Mouse (Mus musculus) CH12.LX (cell line): ENCODE data around the gene Tsks. TPM values are rescaled to one million over a fixed set of nuclear protein-coding genes. Genes with fewer than 3 reads are reported as not detected.

Experiments used
- DNase-seq: peaks from one replicate; pipeline ENCODE4 v3.0.0-alpha.2; 2013; ENCODE audit errors: extremely low read depth
- H3K27ac ChIP-seq: 2 replicates; pipeline ENCODE4 v1.5.1; 2012; ENCODE audit warnings: low read depth, mild to moderate bottlenecking, control low read depth, moderate library complexity; ENCODE audit not compliant: insufficient read depth
- H3K27me3 ChIP-seq: replicated peaks from 2 replicates; pipeline ENCODE3; 2012; ENCODE audit warnings: inconsistent platforms
- H3K36me3 ChIP-seq, 2 experiments: replicated peaks in 1 of 2; 2 replicates each; pipeline versions ENCODE3 to v1.6.1; 2012; ENCODE audit warnings: inconsistent platforms in 1 of 2, low read length in 1 of 2, mild to moderate bottlenecking in 1 of 2, mixed read lengths in 1 of 2, moderate library complexity in 1 of 2; ENCODE audit not compliant: control insufficient read depth in 1 of 2, insufficient read depth in 1 of 2
- H3K4me1 ChIP-seq, 2 experiments: 2 replicates each; pipeline ENCODE4 v1.6.1; 2012; ENCODE audit warnings: inconsistent platforms in 1 of 2, moderate library complexity in 1 of 2; ENCODE audit not compliant: insufficient read depth in 2 of 2, control insufficient read depth in 1 of 2
- H3K4me2 ChIP-seq: 2 replicates; pipeline ENCODE4 v1.6.1; 2012; ENCODE audit warnings: low read depth, mild to moderate bottlenecking, control low read depth; ENCODE audit not compliant: poor library complexity, insufficient read depth, severe bottlenecking
- H3K4me3 ChIP-seq, 3 experiments: fragments of 150-350 bp in 1 of 3; sonication (generic) in 1 of 3; replicated peaks in 1 of 3; 2 replicates each; pipeline versions ENCODE3 to v1.5.1; 2011 to 2012; ENCODE audit warnings: low read depth in 2 of 3, low read length in 2 of 3, mild to moderate bottlenecking in 2 of 3, moderate library complexity in 2 of 3, control low read depth in 1 of 3, improper control_type of control experiment in 1 of 3, inconsistent platforms in 1 of 3, mixed read lengths in 1 of 3; ENCODE audit not compliant: poor library complexity in 1 of 3
- H3K79me2 ChIP-seq: replicated peaks from 2 replicates; pipeline ENCODE4 v1.6.1; 2012; ENCODE audit warnings: mild to moderate bottlenecking, moderate library complexity; ENCODE audit not compliant: control insufficient read depth, poor library complexity, insufficient read depth, severe bottlenecking; ENCODE audit errors: extremely low read depth
- H3K9ac ChIP-seq: 2 replicates; pipeline ENCODE4 v1.6.1; 2012; ENCODE audit warnings: low read depth, mild to moderate bottlenecking, control low read depth, moderate library complexity; ENCODE audit not compliant: insufficient read depth
- H3K9me3 ChIP-seq: replicated peaks from 2 replicates; pipeline ENCODE3; 2012; ENCODE audit warnings: low read length, inconsistent platforms, mixed read lengths
- CTCF ChIP-seq, 2 experiments: IDR thresholded peaks in 1 of 2; conservative IDR thresholded peaks in 1 of 2; 2 replicates each; pipeline ENCODE4 v1.5.1; 2011 to 2012; ENCODE audit warnings: low read depth in 2 of 2, low read length in 2 of 2, improper control_type of control experiment in 1 of 2, inconsistent platforms in 1 of 2, mild to moderate bottlenecking in 1 of 2, moderate library complexity in 1 of 2
- E2F4 ChIP-seq: IDR thresholded peaks from 2 replicates; pipeline ENCODE4 v1.6.1; 2011; ENCODE audit warnings: low read depth, low read length, improper control_type of control experiment; ENCODE audit not compliant: insufficient replicate concordance
- JUN ChIP-seq: IDR thresholded peaks from 2 replicates; pipeline ENCODE4 v1.6.1; 2011; ENCODE audit warnings: low read depth, mild to moderate bottlenecking, low read length, improper control_type of control experiment, moderate library complexity; ENCODE audit not compliant: insufficient read depth
- MYC ChIP-seq: IDR thresholded peaks from 2 replicates; pipeline ENCODE4 v1.6.1; 2011; ENCODE audit warnings: low read depth, mild to moderate bottlenecking, improper control_type of control experiment, low read length
- NRF1 ChIP-seq: IDR thresholded peaks from 2 replicates; pipeline ENCODE4 v1.6.1; 2014; ENCODE audit warnings: low read depth, mild to moderate bottlenecking, inconsistent platforms, low read length, improper control_type of control experiment, moderate library complexity
- RAD21 ChIP-seq: IDR thresholded peaks from 2 replicates; pipeline ENCODE4 v1.6.1; 2011; ENCODE audit warnings: low read depth, mild to moderate bottlenecking, low read length, improper control_type of control experiment, moderate library complexity
- SMC3 ChIP-seq: IDR thresholded peaks from 2 replicates; pipeline ENCODE4 v1.6.1; 2011; ENCODE audit warnings: low read depth, low read length, improper control_type of control experiment
- UBTF ChIP-seq: IDR thresholded peaks from 2 replicates; pipeline ENCODE4 v1.6.1; 2012; ENCODE audit warnings: low read depth, mild to moderate bottlenecking, inconsistent platforms, low read length, improper control_type of control experiment, moderate library complexity
- USF1 ChIP-seq: IDR thresholded peaks from 2 replicates; pipeline ENCODE4 v1.6.1; 2014; ENCODE audit warnings: low read depth, mild to moderate bottlenecking, inconsistent platforms, low read length, improper control_type of control experiment
- ZKSCAN1 ChIP-seq: IDR thresholded peaks from 2 replicates; pipeline ENCODE4 v1.6.1; 2012; ENCODE audit warnings: low read depth, inconsistent platforms, low read length, improper control_type of control experiment, borderline replicate concordance
- dilution Hi-C: fragments of 300-500 bp; cut with MboI; formaldehyde crosslinking; loops from 2 replicates; pipeline ENCODE4 v1.14.3; 2020; ENCODE audit warnings: low sequenced_read_pairs; ENCODE audit not compliant: extremely low pct_unique_long_range_greater_than_20kb, extremely low pct_ligation_motif_present
- in situ Hi-C: fragments of 300-500 bp; cut with MboI; formaldehyde crosslinking; loops from 3 replicates; pipeline ENCODE4 v1.14.3; 2019; ENCODE audit warnings: low sequenced_read_pairs, low pct_ligation_motif_present, low pct_unique_long_range_greater_than_20kb, mixed read lengths
- polyA plus RNA-seq: library from polyadenylated mRNA; unstranded; fragments of >175 nt; gene quantifications from 2 replicates; pipeline ENCODE4 v1.2.1, GENCODE M21; 2012; ENCODE audit warnings: low read depth; ENCODE audit not compliant: insufficient read length
- total RNA-seq, 2 experiments: library from RNA; depleted of rRNA; stranded (reverse); fragments of 300-350 nt in 1 of 2; fragments of >200 nt in 1 of 2; gene quantifications; 2 replicates each; pipeline ENCODE4 v1.2.3; 2012 to 2014

Tsks gene
- total and polyA plus RNA-seq, 3 experiments: not detected

GRCm38 (mm10) chr7:44922530-44922929, 20.5 kb upstream of the Tsks start:
- dilution Hi-C loops (no loop called here), in situ Hi-C loops (no loop called here)
- TF ChIP-seq NRF1: no peak
- no peak for TF ChIP-seq E2F4
- TF ChIP-seq JUN: no peak
- DNase-seq: no peak
- H3K27me3 ChIP-seq: no peaks in the 10 kb centered on the region
- H3K27ac ChIP-seq: no peak overlapping the region
- peaks cover 2% of the 10 kb centered on the region for H3K9me3 ChIP-seq
- peaks cover 1% of the 10 kb centered on the region for H3K79me2 ChIP-seq
- H3K36me3 ChIP-seq: peaks cover 12 to 73% of the 10 kb centered on the region in 2 experiments
- H3K9ac ChIP-seq: no peak overlapping the region
- H3K4me2 ChIP-seq: no peak overlapping the region
- H3K4me1 ChIP-seq: peaks cover 8 to 10% of the 10 kb centered on the region in 2 experiments; a peak in 3 of 4 replicates
- H3K4me3 ChIP-seq: no peak overlapping the region

DNA sequence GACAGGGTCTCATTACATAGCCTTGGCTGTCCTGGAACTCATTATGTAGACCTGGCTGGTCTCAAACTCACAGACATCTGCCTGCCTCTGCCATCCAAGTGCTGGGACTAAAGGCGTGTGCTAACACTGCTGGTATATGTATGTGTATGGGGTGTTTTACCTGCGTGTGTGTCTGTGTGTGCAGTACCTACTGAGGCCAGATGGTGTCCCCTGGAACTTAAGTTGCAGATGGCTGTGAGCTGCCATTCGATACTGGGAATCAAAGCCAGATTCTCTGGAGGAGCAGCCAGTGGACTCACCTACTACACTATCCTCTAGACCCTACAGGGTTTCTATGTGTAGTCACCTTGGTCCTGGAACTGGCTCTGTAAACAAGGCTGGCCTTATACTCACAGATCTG, 17.5 kb upstream of the Tsks start:
- peaks cover 15% of the 10 kb centered on the region for H3K79me2 ChIP-seq
- no peak overlapping the region for H3K4me3 ChIP-seq
- no peak overlapping the region for H3K27ac ChIP-seq
- H3K9me3 ChIP-seq: peaks cover 2% of the 10 kb centered on the region
- H3K4me2 ChIP-seq: no peak overlapping the region
- dilution Hi-C loops (no loop called here), in situ Hi-C loops (no loop called here)
- H3K36me3 ChIP-seq: peaks cover 12 to 50% of the 10 kb centered on the region in 2 experiments
- DNase-seq: peak; percentile 50
- no peak overlapping the region for H3K9ac ChIP-seq
- peaks cover 14 to 27% of the 10 kb centered on the region in 2 experiments for H3K4me1 ChIP-seq
- TF ChIP-seq RAD21 (peak; percentile 33), E2F4 (no peak), ZKSCAN1 (no peak), SMC3 (peak; percentile 33; the same call in 1 of the 2 replicates), CTCF (conservative IDR thresholded peaks at IDR 0.05 in 1 of 2, IDR thresholded peaks at IDR 0.05 in 1 of 2; ENCODE audit: low read depth in 2 of 2, low read length in 2 of 2) (peak; percentile 51 to 60)
- H3K27me3 ChIP-seq: no peaks in the 10 kb centered on the region

GRCm38 (mm10) chr7:44928570-44928969, 14.4 kb upstream of the Tsks start:
- peaks cover 14 to 28% of the 10 kb centered on the region in 2 experiments for H3K4me1 ChIP-seq

More at GRCm38 (mm10) chr7:44928570-44928969, 14.4 kb upstream of the Tsks start:
- H3K27ac ChIP-seq: no peak overlapping the region
- H3K36me3 ChIP-seq: peaks cover 5 to 28% of the 10 kb centered on the region in 2 experiments
- dilution Hi-C loops (no loop called here), in situ Hi-C loops (no loop called here)
- H3K27me3 ChIP-seq: peaks cover 2% of the 10 kb centered on the region
- DNase-seq: no peak
- H3K4me2 ChIP-seq: peak overlapping the region; percentile 96
- H3K9ac ChIP-seq: peak overlapping the region; percentile 86
- TF ChIP-seq UBTF: no peak
- TF ChIP-seq MYC: no peak
- TF ChIP-seq E2F4: no peak
- TF ChIP-seq USF1: no peak
- H3K79me2 ChIP-seq: peaks cover 15% of the 10 kb centered on the region
- peaks cover 2% of the 10 kb centered on the region for H3K9me3 ChIP-seq
- peak overlapping the region; percentile 69 to 96 (median 94) for H3K4me3 ChIP-seq
